Mouse (Mus musculus): ENCODE measurements around the gene Zfp560. TPM values are rescaled to one million over a fixed set of nuclear protein-coding genes. Genes with fewer than 3 reads are reported as not detected.

Gene Zfp560
- polyA plus RNA-seq (2012; rRNA removed) = 18.6 and 21.1 TPM in 2 replicates

DNA sequence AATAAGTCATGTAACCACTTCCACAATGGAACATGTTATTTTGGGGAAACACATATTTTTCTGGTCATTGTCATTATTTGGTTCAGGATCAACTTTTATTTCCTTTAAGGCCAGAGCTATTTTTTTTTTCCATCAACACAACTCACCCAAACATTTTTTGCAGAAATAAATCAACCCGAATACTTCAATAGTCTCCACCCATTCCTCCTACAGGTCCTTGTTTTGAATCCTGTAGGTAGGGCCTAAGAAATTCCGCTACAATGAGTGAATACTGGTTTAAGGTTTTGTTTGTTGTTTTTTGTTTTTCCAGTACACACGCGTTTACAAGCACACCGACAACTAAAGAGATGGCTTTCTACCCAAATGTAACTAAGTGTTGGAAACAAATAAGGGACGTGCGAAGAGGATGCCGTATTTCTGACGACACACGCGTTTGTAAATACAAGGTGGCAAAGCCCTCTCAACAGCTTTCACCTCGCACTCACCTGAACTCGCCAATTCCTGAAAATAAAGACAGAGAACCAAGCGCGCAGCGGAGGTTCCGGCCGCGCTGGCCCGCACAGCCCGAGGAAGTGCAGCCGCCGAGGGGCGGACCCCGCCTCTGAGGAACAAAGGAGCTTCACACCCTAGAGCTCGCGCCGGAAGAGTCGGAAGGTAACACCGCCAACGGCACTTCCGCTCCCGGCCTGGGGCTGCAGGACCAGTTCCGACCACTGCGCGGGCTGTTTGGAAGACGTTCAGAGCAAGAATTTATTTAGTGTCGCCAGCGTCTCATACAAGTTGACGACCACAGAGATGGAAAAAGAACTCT is at the start of gene Zfp560:
Gene Zfp560, minus strand, starts transcription at position 646 of the 811 bp plus-strand sequence.
- Histone ChIP-seq H3K27me3 (ENCODE audit: control insufficient read depth, insufficient read depth, low read length) (no peaks in the 10 kb centered on the region), H3K27ac (ENCODE audit: insufficient read depth, low read length) (0 out of 2 replicates have a peak within 1 kb of the TSS, but pooled peaks have one; percentile 52), H3K4me1 (ENCODE audit: control insufficient read depth, insufficient read depth, low read length) (no peaks in the 10 kb centered on the region), H3K4me3 (replicated peaks; ENCODE audit: insufficient read depth, low read depth, low read length) (peak within 1 kb of the TSS; percentile 82)
- 2% methylated on average over 40 of the region's 40 CpGs for WGBS
- peak; percentile 85; the same call in 1 of the 2 replicates for TF ChIP-seq POLR2A (IDR thresholded peaks at IDR 0.05; ENCODE audit: borderline replicate concordance, insufficient read depth, low read length)
- TF ChIP-seq CTCF (IDR thresholded peaks at IDR 0.05; ENCODE audit: borderline replicate concordance, insufficient read depth, low read depth, low read length) = peak; percentile 58
- DNase-seq = peak; percentile 87 to 94

DNA sequence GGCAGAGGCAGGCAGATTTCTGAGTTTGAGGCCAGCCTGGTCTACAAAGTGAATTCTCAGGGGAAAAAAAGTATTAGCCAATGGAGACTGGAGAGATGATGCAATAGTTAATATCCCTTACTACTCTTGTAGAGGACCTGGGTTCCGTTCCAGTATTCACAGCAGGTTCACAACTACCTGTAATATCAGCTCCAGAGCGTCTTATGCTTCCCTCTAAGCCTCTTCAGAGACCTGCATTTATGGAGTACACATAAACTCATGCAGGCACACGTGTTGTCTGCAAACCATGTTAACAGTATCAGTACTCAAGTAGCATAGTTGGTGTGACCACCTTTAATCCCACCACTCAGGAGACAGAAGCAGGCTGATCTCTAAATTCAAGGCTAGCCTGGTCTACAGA is 45.0 kb upstream of the Zfp560 start:
- TF ChIP-seq CTCF (IDR thresholded peaks at IDR 0.05; ENCODE audit: borderline replicate concordance, insufficient read depth, low read depth, low read length) (no peak), POLR2A (IDR thresholded peaks at IDR 0.05; ENCODE audit: borderline replicate concordance, insufficient read depth, low read length) (no peak)
- 88% methylated on average over 3 of the region's 3 CpGs for WGBS

DNA sequence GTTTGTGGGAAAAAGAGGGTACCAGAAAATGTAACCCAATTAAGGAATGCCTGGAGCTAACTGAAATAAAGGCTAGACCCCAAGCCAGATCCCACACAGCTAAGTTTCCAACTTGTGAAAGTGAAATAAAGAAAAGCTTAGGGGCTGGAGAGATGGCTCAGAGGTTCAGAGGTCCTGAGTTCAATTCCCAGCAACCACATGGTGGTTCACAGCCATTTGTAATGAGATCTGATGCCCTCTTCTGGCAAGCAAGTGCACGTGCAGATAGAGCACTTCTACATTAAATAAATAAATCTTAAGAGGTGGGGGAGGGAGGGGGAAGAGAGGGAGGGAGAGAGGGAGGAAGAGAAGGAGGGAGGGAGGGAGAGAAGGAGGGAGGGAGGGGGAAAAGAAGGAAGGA is 26.5 kb upstream of the Zfp560 start:
- H3K4me1 ChIP-seq (ENCODE audit: control insufficient read depth, insufficient read depth, low read length) = no peaks in the 10 kb centered on the region
- H3K27ac ChIP-seq (ENCODE audit: insufficient read depth, low read length) = no peak overlapping the region
- no peak overlapping the region for H3K4me3 ChIP-seq (replicated peaks; ENCODE audit: insufficient read depth, low read depth, low read length)
- no peak for DNase-seq
- no peaks in the 10 kb centered on the region for H3K27me3 ChIP-seq (ENCODE audit: control insufficient read depth, insufficient read depth, low read length)
- TF ChIP-seq CTCF (IDR thresholded peaks at IDR 0.05; ENCODE audit: borderline replicate concordance, insufficient read depth, low read depth, low read length) (no peak), POLR2A (IDR thresholded peaks at IDR 0.05; ENCODE audit: borderline replicate concordance, insufficient read depth, low read length) (no peak)
- WGBS = 37% methylated on average over 1 of the region's 1 CpGs

More for the DNA sequence above, 45.0 kb upstream of the Zfp560 start:
- no peak for DNase-seq
- Histone ChIP-seq H3K27ac (ENCODE audit: insufficient read depth, low read length) (no peak overlapping the region), H3K4me3 (replicated peaks; ENCODE audit: insufficient read depth, low read depth, low read length) (no peak overlapping the region), H3K27me3 (ENCODE audit: control insufficient read depth, insufficient read depth, low read length) (no peaks in the 10 kb centered on the region), H3K4me1 (ENCODE audit: control insufficient read depth, insufficient read depth, low read length) (no peaks in the 10 kb centered on the region)

DNA sequence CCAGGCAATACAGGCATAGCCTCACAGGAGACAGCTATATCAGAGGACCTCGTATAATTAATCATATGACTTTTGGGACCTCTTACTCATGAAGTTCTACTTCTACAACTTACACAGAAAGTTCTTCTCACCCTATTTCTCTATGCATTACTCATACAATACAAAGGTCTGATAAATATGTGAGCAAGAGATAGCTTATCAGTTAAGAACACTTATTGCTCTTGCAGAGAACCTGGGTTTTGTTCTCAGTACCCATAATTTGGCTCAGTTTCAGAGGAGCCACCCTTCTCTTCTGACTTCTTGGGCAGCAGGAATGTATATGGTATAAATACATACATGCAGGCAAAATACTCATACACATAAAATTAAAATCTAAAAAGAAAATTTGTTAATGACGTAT is 24.3 kb upstream of the Zfp560 start:
- no peak for DNase-seq
- Histone ChIP-seq H3K27me3 (ENCODE audit: control insufficient read depth, insufficient read depth, low read length) (no peaks in the 10 kb centered on the region), H3K27ac (ENCODE audit: insufficient read depth, low read length) (no peak overlapping the region), H3K4me1 (ENCODE audit: control insufficient read depth, insufficient read depth, low read length) (no peaks in the 10 kb centered on the region), H3K4me3 (replicated peaks; ENCODE audit: insufficient read depth, low read depth, low read length) (no peak overlapping the region)
- WGBS = 82% methylated on average over 2 of the region's 2 CpGs
- TF ChIP-seq POLR2A (IDR thresholded peaks at IDR 0.05; ENCODE audit: borderline replicate concordance, insufficient read depth, low read length) (no peak), CTCF (IDR thresholded peaks at IDR 0.05; ENCODE audit: borderline replicate concordance, insufficient read depth, low read depth, low read length) (no peak)

DNA sequence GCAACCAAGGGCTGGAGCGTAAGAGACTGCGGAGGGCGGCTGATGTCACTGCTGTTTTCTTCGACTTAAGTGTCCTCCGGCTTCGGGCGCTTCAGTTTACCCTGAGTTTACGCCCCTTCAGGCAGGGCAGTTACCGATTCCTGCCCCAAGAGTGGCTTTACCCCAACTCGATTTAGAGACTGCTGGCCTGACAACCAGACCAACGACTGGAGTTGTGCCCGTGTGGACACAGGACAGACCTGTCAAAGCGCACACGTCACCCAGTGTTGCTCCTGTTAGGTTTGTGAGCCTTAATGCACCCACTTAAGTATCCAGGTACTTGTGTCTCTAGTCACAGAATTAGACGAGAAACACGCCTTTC is 346 bp upstream of the Zfp560 start:
- 13% methylated on average over 16 of the region's 16 CpGs for WGBS
- H3K4me1 ChIP-seq (ENCODE audit: control insufficient read depth, insufficient read depth, low read length) = no peaks in the 10 kb centered on the region
- TF ChIP-seq CTCF (IDR thresholded peaks at IDR 0.05; ENCODE audit: borderline replicate concordance, insufficient read depth, low read depth, low read length) (no peak; the same call in 1 of the 2 replicates), POLR2A (IDR thresholded peaks at IDR 0.05; ENCODE audit: borderline replicate concordance, insufficient read depth, low read length) (no peak)
- no peak for DNase-seq
- H3K27me3 ChIP-seq (ENCODE audit: control insufficient read depth, insufficient read depth, low read length) = no peaks in the 10 kb centered on the region
- H3K4me3 ChIP-seq (replicated peaks; ENCODE audit: insufficient read depth, low read depth, low read length) = peak overlapping the region; percentile 82
- 0 out of 2 replicates have a peak overlapping the region, but pooled peaks have one; percentile 27 for H3K27ac ChIP-seq (ENCODE audit: insufficient read depth, low read length)

DNA sequence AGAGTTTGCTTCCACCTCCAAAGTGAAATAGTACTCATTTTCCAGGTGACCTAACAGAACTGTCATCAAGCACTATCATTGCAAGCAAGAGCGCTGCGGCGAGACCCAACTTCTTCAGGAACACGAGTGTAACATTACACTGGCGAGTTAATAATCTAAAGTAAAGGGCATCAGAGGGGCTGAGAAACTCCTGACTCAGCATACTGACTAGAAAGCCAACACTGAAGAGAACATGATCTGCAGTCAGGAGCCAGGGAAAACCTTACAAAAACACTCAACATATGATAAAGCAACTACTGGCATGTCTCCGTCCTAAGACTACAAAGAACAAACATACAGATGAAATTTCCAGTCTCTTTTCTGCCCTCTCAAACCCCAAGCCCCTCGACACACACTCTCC is 1.3 kb downstream of the Zfp560 start:
- 89% methylated on average over 7 of the region's 7 CpGs for WGBS
- Histone ChIP-seq H3K27me3 (ENCODE audit: control insufficient read depth, insufficient read depth, low read length) (no peaks in the 10 kb centered on the region), H3K4me3 (replicated peaks; ENCODE audit: insufficient read depth, low read depth, low read length) (no peak overlapping the region), H3K27ac (ENCODE audit: insufficient read depth, low read length) (no peak overlapping the region), H3K4me1 (ENCODE audit: control insufficient read depth, insufficient read depth, low read length) (no peaks in the 10 kb centered on the region)
- no peak for DNase-seq
- no peak for TF ChIP-seq CTCF (IDR thresholded peaks at IDR 0.05; ENCODE audit: borderline replicate concordance, insufficient read depth, low read depth, low read length)
- no peak for TF ChIP-seq POLR2A (IDR thresholded peaks at IDR 0.05; ENCODE audit: borderline replicate concordance, insufficient read depth, low read length)

DNA sequence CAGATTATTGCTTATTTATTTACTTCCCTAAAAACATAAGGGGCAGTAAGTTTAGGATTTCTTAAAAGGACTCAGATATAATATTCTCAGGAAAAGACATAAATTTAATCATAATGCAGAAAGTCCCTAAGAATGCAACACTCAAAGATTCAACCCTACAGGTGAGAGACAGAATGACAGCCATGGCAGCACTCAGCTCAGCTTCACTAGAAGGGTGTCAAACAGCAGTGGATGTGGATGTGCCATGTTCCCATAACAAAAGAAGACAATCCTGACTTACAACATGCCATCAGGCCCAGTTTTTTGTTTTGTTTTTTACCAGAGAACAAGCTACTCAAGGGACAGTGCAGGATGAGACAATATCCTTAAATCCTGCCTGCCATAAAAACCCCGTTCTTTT is 10.3 kb downstream of the Zfp560 start:
- no peak overlapping the region for H3K27ac ChIP-seq (ENCODE audit: insufficient read depth, low read length)
- TF ChIP-seq CTCF (IDR thresholded peaks at IDR 0.05; ENCODE audit: borderline replicate concordance, insufficient read depth, low read depth, low read length) (no peak), POLR2A (IDR thresholded peaks at IDR 0.05; ENCODE audit: borderline replicate concordance, insufficient read depth, low read length) (no peak)
- WGBS = 96% methylated on average over 1 of the region's 1 CpGs
- no peak for DNase-seq
- no peaks in the 10 kb centered on the region for H3K4me1 ChIP-seq (ENCODE audit: control insufficient read depth, insufficient read depth, low read length)
- H3K27me3 ChIP-seq (ENCODE audit: control insufficient read depth, insufficient read depth, low read length) = no peaks in the 10 kb centered on the region
- H3K4me3 ChIP-seq (replicated peaks; ENCODE audit: insufficient read depth, low read depth, low read length) = no peak overlapping the region

DNA sequence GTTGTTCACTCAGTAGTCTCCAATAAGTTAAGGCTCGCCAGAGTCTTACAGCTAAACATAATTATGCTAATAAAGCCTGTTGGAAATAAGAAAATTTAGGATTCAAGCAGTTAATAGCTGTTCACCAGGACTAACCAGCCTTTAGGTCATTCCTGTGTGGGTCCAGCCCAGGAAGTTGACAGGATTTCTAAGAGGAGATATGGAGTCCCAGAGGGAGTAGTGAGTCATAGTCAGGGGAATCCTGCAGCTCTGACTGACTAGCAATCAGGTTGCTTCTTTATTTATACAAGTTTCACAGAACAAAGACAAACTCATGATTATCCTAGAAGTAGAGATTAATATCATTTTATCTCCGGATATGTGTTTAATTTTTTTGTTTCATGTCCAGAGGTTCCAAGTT is 17.7 kb downstream of the Zfp560 start:
- DNase-seq = no peak
- WGBS = 94% methylated on average over 2 of the region's 2 CpGs
- H3K4me1 ChIP-seq (ENCODE audit: control insufficient read depth, insufficient read depth, low read length) = no peaks in the 10 kb centered on the region
- H3K4me3 ChIP-seq (replicated peaks; ENCODE audit: insufficient read depth, low read depth, low read length) = no peak overlapping the region
- H3K27me3 ChIP-seq (ENCODE audit: control insufficient read depth, insufficient read depth, low read length) = no peaks in the 10 kb centered on the region
- no peak overlapping the region for H3K27ac ChIP-seq (ENCODE audit: insufficient read depth, low read length)
- no peak for TF ChIP-seq CTCF (IDR thresholded peaks at IDR 0.05; ENCODE audit: borderline replicate concordance, insufficient read depth, low read depth, low read length)
- no peak for TF ChIP-seq POLR2A (IDR thresholded peaks at IDR 0.05; ENCODE audit: borderline replicate concordance, insufficient read depth, low read length)
